8 mouse cellular contexts compared by ENCODE assay signal in genomic region chr10:81134966-81135681, GRCm38 (mm10). TPM values are rescaled to one million over a fixed set of nuclear protein-coding genes. Genes with fewer than 3 reads are reported as not detected.
A peak's percentile ranks its signal among the peaks of the same experiment; 100 is the strongest.
DNase-seq lines count a peak whose midpoint lies in the region; ATAC-seq and TF ChIP-seq lines count a peak whose summit lies in the region.

Gene Zbtb7a (plus strand): TSS chr10:81135220.

- peak within 1 kb of the TSS; percentile 84 for H3K4me3 ChIP-seq in forebrain, embryonic 12.5 days (replicated peaks)
- peak within 1 kb of the TSS; percentile 80 for H3K4me3 ChIP-seq in small intestine, adult 2 months (ENCODE audit: low read depth, low read length)

- intact Hi-C loops in heart, postnatal 36 days (cut with DNase I) = loop anchor here (5.0 kb wide), 1 partner anchor 42 kb away; the partner anchor contains the start of gene Eef2

- TF ChIP-seq POLR2A in small intestine, adult 2 months (IDR thresholded peaks at IDR 0.05; ENCODE audit: low read depth, low read length) = 0 out of 2 replicates have a peak, but pooled peaks have one; percentile 16

- H3K4me2 ChIP-seq in forebrain, embryonic 12.5 days = peak within 1 kb of the TSS; percentile 100

- no peaks in the 10 kb centered on the region for H3K36me3 ChIP-seq in forebrain, embryonic 12.5 days (replicated peaks)
- H3K36me3 ChIP-seq in small intestine, adult 2 months (ENCODE audit: control insufficient read depth, insufficient read depth, low read length) = no peaks in the 10 kb centered on the region

- DNase-seq in MN1 (ENCODE audit: low spot score) = peak; percentile 74
- peak; percentile 46 to 69 for DNase-seq in adrenal gland, postnatal 36 days
- DNase-seq in heart, postnatal 36 days = peak in 1 of 2 experiments; percentile 61
- peak in 1 of 2 experiments; percentile 49 for DNase-seq in layer of hippocampus, postnatal 10 days (ENCODE audit: low spot score in 2 of 2)
- DNase-seq in lung, postnatal 10 days = peak; percentile 63
- DNase-seq in urinary bladder, postnatal 25 days (ENCODE audit: low spot score) = no peak

- TF ChIP-seq CTCF in small intestine, adult 2 months (IDR thresholded peaks at IDR 0.05; ENCODE audit: extremely low read depth, insufficient read length, insufficient replicate concordance, low read depth, low read length) = no peak

- peak within 1 kb of the TSS; percentile 94 for H3K9ac ChIP-seq in forebrain, embryonic 12.5 days

- peaks cover 38% of the 10 kb centered on the region for H3K4me1 ChIP-seq in forebrain, embryonic 12.5 days
- peaks cover 19% of the 10 kb centered on the region for H3K4me1 ChIP-seq in small intestine, adult 2 months (ENCODE audit: control insufficient read depth, insufficient read depth, insufficient read length, low read length)

- no peaks in the 10 kb centered on the region for H3K9me3 ChIP-seq in forebrain, embryonic 12.5 days

- H3K27me3 ChIP-seq in forebrain, embryonic 12.5 days = peaks cover 50% of the 10 kb centered on the region
- H3K27me3 ChIP-seq in small intestine, adult 2 months (ENCODE audit: control insufficient read depth, insufficient read depth, low read length) = no peaks in the 10 kb centered on the region

- 2% methylated on average over 41 of the region's 41 CpGs for WGBS in forebrain, embryonic 12.5 days
- 2% methylated on average over 41 of the region's 41 CpGs for WGBS in small intestine, adult 2 months

- ATAC-seq in forebrain, embryonic 12.5 days (ENCODE audit: low FRiP score) = no peak

- peak within 1 kb of the TSS; percentile 97 for H3K27ac ChIP-seq in forebrain, embryonic 12.5 days
- peak within 1 kb of the TSS; percentile 99 for H3K27ac ChIP-seq in small intestine, adult 2 months (ENCODE audit: insufficient read depth, low read depth, low read length)

RNA-seq across cellular contexts. Expression of gene Zbtb7a, which starts in this region (rescaled TPM):
- 10 to 100 TPM; 69.9 to 84.0 TPM for total RNA-seq in adrenal gland, postnatal 36 days (2021)
- 12.4 and 13.5 TPM in 2 replicates for polyA plus RNA-seq in forebrain, embryonic 12.5 days (2016; fragmentation: Nextera tagmentation; extraction: Ambion mirVana)
- total RNA-seq in heart, postnatal 36 days (2021) = 10 to 100 TPM; 37.9 to 39.5 TPM
- total RNA-seq in layer of hippocampus, postnatal 10 days (2021) = 10 to 100 TPM; 38.4 to 45.2 TPM
- 94.8 and 187 TPM in 2 replicates for polyA plus RNA-seq in small intestine, adult 2 months (2012; rRNA removed)
